ENCODE assay signal across 21 mouse cellular contexts in genomic region chr1:185420776-185421175, GRCm38 (mm10). TPM values are rescaled to one million over a fixed set of nuclear protein-coding genes. Genes with fewer than 3 reads are reported as not detected.
A peak's percentile ranks its signal among the peaks of the same experiment; 100 is the strongest.
DNase-seq lines count a peak whose midpoint lies in the region; ATAC-seq and TF ChIP-seq lines count a peak whose summit lies in the region.
"Had no signal": no experiment of that assay in that cellular context is flagged by ENCODE, and none has a peak within 500 bp of the region (broad histone marks: within the 10 kb centered on the region; RNA-seq: fewer than 3 reads in every experiment).

No protein-coding gene starts in this region.

- WGBS in intestine, postnatal 0 days = 81% methylated on average over 6 of the region's 6 CpGs
- WGBS in intestine, embryonic 15.5 days = 90% methylated on average over 6 of the region's 6 CpGs
- 65% methylated on average over 6 of the region's 6 CpGs for WGBS in liver, embryonic 12.5 days (ENCODE audit: insufficient replicate concordance)
- 74% methylated on average over 6 of the region's 6 CpGs for WGBS in liver, embryonic 16.5 days (ENCODE audit: insufficient replicate concordance)
- WGBS in hindbrain, embryonic 16.5 days = 93% methylated on average over 6 of the region's 6 CpGs

- no peaks in the 10 kb centered on the region for H3K4me1 ChIP-seq in intestine, postnatal 0 days (replicated peaks; ENCODE audit: control insufficient read depth, insufficient read depth, low read length)
- no peaks in the 10 kb centered on the region for H3K4me1 ChIP-seq in intestine, embryonic 15.5 days (replicated peaks)
- H3K4me1 ChIP-seq in liver, embryonic 12.5 days = peaks cover 36% of the 10 kb centered on the region
- peaks cover 12% of the 10 kb centered on the region for H3K4me1 ChIP-seq in liver, embryonic 16.5 days (ENCODE audit: control insufficient read depth, low read depth, low read length)
- H3K4me1 ChIP-seq in hindbrain, embryonic 16.5 days (ENCODE audit: control insufficient read depth, insufficient read depth, low read depth, low read length) = no peaks in the 10 kb centered on the region
- H3K4me1 ChIP-seq: embryonic facial prominence, embryonic 15.5 days; forebrain, embryonic 10.5 days; hindbrain, embryonic 13.5 days had no signal

- no peak overlapping the region for H3K4me2 ChIP-seq in intestine, postnatal 0 days (replicated peaks; ENCODE audit: low read depth)
- H3K4me2 ChIP-seq in intestine, embryonic 15.5 days (replicated peaks) = no peak overlapping the region
- peak overlapping the region; percentile 14; the same call in 1 of the 2 replicates for H3K4me2 ChIP-seq in liver, embryonic 12.5 days
- no peak overlapping the region for H3K4me2 ChIP-seq in liver, embryonic 16.5 days (ENCODE audit: low read depth, low read length)
- H3K4me2 ChIP-seq in hindbrain, embryonic 16.5 days (ENCODE audit: low read length) = no peak overlapping the region
- H3K4me2 ChIP-seq: embryonic facial prominence, embryonic 15.5 days; hindbrain, embryonic 13.5 days had no signal

- H3K27ac ChIP-seq in intestine, postnatal 0 days (ENCODE audit: low read depth, low read length) = peak overlapping the region; percentile 46; the same call in 1 of the 2 replicates
- no peak overlapping the region for H3K27ac ChIP-seq in intestine, embryonic 15.5 days
- H3K27ac ChIP-seq in liver, embryonic 12.5 days = peak overlapping the region; percentile 68
- H3K27ac ChIP-seq in liver, embryonic 16.5 days (ENCODE audit: low read length) = peak overlapping the region; percentile 19; the same call in 1 of the 2 replicates
- no peak overlapping the region for H3K27ac ChIP-seq in hindbrain, embryonic 16.5 days (ENCODE audit: low read depth, low read length)
- H3K27ac ChIP-seq: embryonic facial prominence, embryonic 15.5 days; forebrain, embryonic 10.5 days; hindbrain, embryonic 13.5 days had no signal

- no peak overlapping the region for H3K4me3 ChIP-seq in intestine, postnatal 0 days (ENCODE audit: low read depth, low read length)
- no peak overlapping the region for H3K4me3 ChIP-seq in intestine, embryonic 15.5 days (replicated peaks)
- no peak overlapping the region for H3K4me3 ChIP-seq in liver, embryonic 12.5 days
- H3K4me3 ChIP-seq in liver, embryonic 16.5 days (ENCODE audit: low read depth, low read length) = no peak overlapping the region
- no peak overlapping the region for H3K4me3 ChIP-seq in hindbrain, embryonic 16.5 days (ENCODE audit: low read length)
- H3K4me3 ChIP-seq: embryonic facial prominence, embryonic 15.5 days; erythroblast, embryonic 14.5 days; forebrain, embryonic 10.5 days; hindbrain, embryonic 13.5 days had no signal

- H3K27me3 ChIP-seq in intestine, postnatal 0 days (replicated peaks; ENCODE audit: control insufficient read depth, insufficient read depth, low read length) = no peaks in the 10 kb centered on the region
- H3K27me3 ChIP-seq in intestine, embryonic 15.5 days (replicated peaks) = no peaks in the 10 kb centered on the region
- H3K27me3 ChIP-seq in liver, embryonic 12.5 days (replicated peaks) = no peaks in the 10 kb centered on the region
- H3K27me3 ChIP-seq in liver, embryonic 16.5 days (ENCODE audit: control insufficient read depth, insufficient read depth, low read depth, low read length) = no peaks in the 10 kb centered on the region
- no peaks in the 10 kb centered on the region for H3K27me3 ChIP-seq in hindbrain, embryonic 16.5 days (replicated peaks; ENCODE audit: control insufficient read depth, insufficient read depth, low read length)
- H3K27me3 ChIP-seq: CH12.LX; embryonic facial prominence, embryonic 15.5 days; hindbrain, embryonic 13.5 days; Patski had no signal

- no peak for ATAC-seq in intestine, postnatal 0 days
- ATAC-seq in intestine, embryonic 15.5 days = no peak
- peak; percentile 75 for ATAC-seq in liver, embryonic 12.5 days
- ATAC-seq in liver, embryonic 16.5 days (ENCODE audit: low read depth) = peak; percentile 28; the same call in 1 of the 2 replicates
- no peak for ATAC-seq in hindbrain, embryonic 16.5 days
- ATAC-seq: activated CD4-positive, CD25-positive, alpha-beta regulatory T cell, adult 4 months; forebrain, embryonic 14.5 days; Patski had no signal

- TF ChIP-seq CTCF in intestine, postnatal 0 days (IDR thresholded peaks at IDR 0.05; ENCODE audit: low read depth) = no peak

- H3K9ac ChIP-seq in intestine, postnatal 0 days (ENCODE audit: low read depth, low read length) = no peak overlapping the region
- no peak overlapping the region for H3K9ac ChIP-seq in intestine, embryonic 15.5 days
- 0 out of 2 replicates have a peak overlapping the region, but pooled peaks have one; percentile 41 for H3K9ac ChIP-seq in liver, embryonic 12.5 days
- H3K9ac ChIP-seq in liver, embryonic 16.5 days (ENCODE audit: low read depth, low read length) = no peak overlapping the region
- H3K9ac ChIP-seq in hindbrain, embryonic 16.5 days (ENCODE audit: low read depth, low read length) = no peak overlapping the region
- H3K9ac ChIP-seq: embryonic facial prominence, embryonic 15.5 days; hindbrain, embryonic 13.5 days had no signal

- H3K9me3 ChIP-seq in intestine, postnatal 0 days (ENCODE audit: control insufficient read depth) = no peaks in the 10 kb centered on the region
- H3K9me3 ChIP-seq in intestine, embryonic 15.5 days = no peaks in the 10 kb centered on the region
- H3K9me3 ChIP-seq in liver, embryonic 12.5 days (replicated peaks) = no peaks in the 10 kb centered on the region
- no peaks in the 10 kb centered on the region for H3K9me3 ChIP-seq in liver, embryonic 16.5 days (replicated peaks; ENCODE audit: control insufficient read depth, low read length)
- H3K9me3 ChIP-seq in hindbrain, embryonic 16.5 days (ENCODE audit: control insufficient read depth, low read length) = no peaks in the 10 kb centered on the region
- H3K9me3 ChIP-seq: embryonic facial prominence, embryonic 15.5 days; forebrain, embryonic 10.5 days; hindbrain, embryonic 13.5 days had no signal

- H3K36me3 ChIP-seq in intestine, postnatal 0 days (ENCODE audit: control insufficient read depth, insufficient read depth) = peaks cover 57% of the 10 kb centered on the region
- peaks cover 44% of the 10 kb centered on the region for H3K36me3 ChIP-seq in intestine, embryonic 15.5 days
- H3K36me3 ChIP-seq in liver, embryonic 12.5 days = peaks cover 97% of the 10 kb centered on the region
- H3K36me3 ChIP-seq in liver, embryonic 16.5 days (ENCODE audit: control insufficient read depth, insufficient read depth) = peaks cover 36% of the 10 kb centered on the region
- H3K36me3 ChIP-seq in hindbrain, embryonic 16.5 days (ENCODE audit: control insufficient read depth, insufficient read depth, low read length) = peaks cover 47% of the 10 kb centered on the region

- DNase-seq in testis, postnatal 14 days (ENCODE audit: low spot score) = no peak
- DNase-seq: adrenal gland, postnatal 14 days; cerebellum, adult 2 months; cerebellum, postnatal 14 days; embryo, embryonic 11 days; gastrocnemius, postnatal 36 days; heart, adult 11 months; heart, postnatal 10 days had no signal

RNA-seq across cellular contexts. Expression of gene Slc30a10, which starts 33.9 kb away (rescaled TPM):
- 8.5 and 9.3 TPM in 2 replicates for polyA plus RNA-seq in intestine, postnatal 0 days (2015; fragmentation: Nextera tagmentation; extraction: Ambion mirVana)
- 2.3 TPM in 2 replicates for polyA plus RNA-seq in intestine, embryonic 15.5 days (2015; fragmentation: Nextera tagmentation; extraction: Ambion mirVana)
- polyA plus RNA-seq in liver, embryonic 12.5 days (2016; fragmentation: Nextera tagmentation; extraction: Ambion mirVana) = 17.6 and 18.5 TPM in 2 replicates
- 13.0 and 15.6 TPM in 2 replicates for polyA plus RNA-seq in liver, embryonic 16.5 days (2015; fragmentation: Nextera tagmentation; extraction: Ambion mirVana)
- polyA plus RNA-seq in hindbrain, embryonic 16.5 days (2015; fragmentation: Nextera tagmentation; extraction: Ambion mirVana) = 8.3 and 10.0 TPM in 2 replicates
- polyA plus RNA-seq: activated CD4-positive, CD25-positive, alpha-beta regulatory T cell, adult 4 months; Patski had no signal

RNA-seq across cellular contexts. Expression of gene Eprs, which starts 57.9 kb away (rescaled TPM):
- 43.2 and 48.1 TPM in 2 replicates for polyA plus RNA-seq in intestine, postnatal 0 days (2015; fragmentation: Nextera tagmentation; extraction: Ambion mirVana)
- polyA plus RNA-seq in intestine, embryonic 15.5 days (2015; fragmentation: Nextera tagmentation; extraction: Ambion mirVana) = 161 and 164 TPM in 2 replicates
- 131 and 136 TPM in 2 replicates for polyA plus RNA-seq in liver, embryonic 12.5 days (2016; fragmentation: Nextera tagmentation; extraction: Ambion mirVana)
- polyA plus RNA-seq in liver, embryonic 16.5 days (2015; fragmentation: Nextera tagmentation; extraction: Ambion mirVana) = 67.2 and 79.3 TPM in 2 replicates
- 131 and 136 TPM in 2 replicates for polyA plus RNA-seq in hindbrain, embryonic 16.5 days (2015; fragmentation: Nextera tagmentation; extraction: Ambion mirVana)

Comparison
In these comparisons a context has a peak if more than half of its experiments do, and no peak if none do; other contexts are left out.
1. H3K27ac ChIP-seq: peak in intestine, postnatal 0 days (single experiment), liver, embryonic 12.5 days (single experiment) and liver, embryonic 16.5 days (single experiment); none in intestine, embryonic 15.5 days (single experiment) and hindbrain, embryonic 16.5 days (single experiment).
2. ATAC-seq: peak in liver, embryonic 12.5 days (single experiment) and liver, embryonic 16.5 days (single experiment); none in intestine, postnatal 0 days (single experiment), intestine, embryonic 15.5 days (single experiment) and hindbrain, embryonic 16.5 days (single experiment).